ENCODE assay signal across 22 mouse cellular contexts in genomic region chr7:139017249-139017903, GRCm38 (mm10).
DNase-seq lines count a peak whose midpoint lies in the region; ATAC-seq and TF ChIP-seq lines count a peak whose summit lies in the region.
"Had no signal": no experiment of that assay in that cellular context is flagged by ENCODE, and none has a peak within 500 bp of the region (broad histone marks: within the 10 kb centered on the region; RNA-seq: fewer than 3 reads in every experiment).

No protein-coding gene starts in this region.

- H3K4me3 ChIP-seq in embryonic facial prominence, embryonic 13.5 days: no peak overlapping the region
- H3K4me3 ChIP-seq in embryonic facial prominence, embryonic 10.5 days: no peak overlapping the region
- H3K4me3 ChIP-seq in hindbrain, embryonic 16.5 days (ENCODE audit: low read length): no peak overlapping the region
- no peak overlapping the region for H3K4me3 ChIP-seq in hindbrain, embryonic 13.5 days
- no peak overlapping the region for H3K4me3 ChIP-seq in midbrain, embryonic 15.5 days
- H3K4me3 ChIP-seq: heart, adult 2 months; intestine, embryonic 15.5 days; neural tube, embryonic 12.5 days had no signal

- no peaks in the 10 kb centered on the region for H3K27me3 ChIP-seq in embryonic facial prominence, embryonic 13.5 days
- H3K27me3 ChIP-seq in embryonic facial prominence, embryonic 10.5 days (replicated peaks; ENCODE audit: low read depth, poor library complexity, severe bottlenecking): peaks cover 14% of the 10 kb centered on the region; the same call in 1 of the 2 replicates
- no peaks in the 10 kb centered on the region for H3K27me3 ChIP-seq in hindbrain, embryonic 16.5 days (replicated peaks; ENCODE audit: control insufficient read depth, insufficient read depth, low read length)
- no peaks in the 10 kb centered on the region for H3K27me3 ChIP-seq in hindbrain, embryonic 13.5 days
- no peaks in the 10 kb centered on the region for H3K27me3 ChIP-seq in midbrain, embryonic 15.5 days (replicated peaks)
- H3K27me3 ChIP-seq: intestine, embryonic 15.5 days; neural tube, embryonic 12.5 days had no signal

- no peaks in the 10 kb centered on the region for H3K9me3 ChIP-seq in embryonic facial prominence, embryonic 13.5 days
- no peaks in the 10 kb centered on the region for H3K9me3 ChIP-seq in embryonic facial prominence, embryonic 10.5 days
- H3K9me3 ChIP-seq in hindbrain, embryonic 16.5 days (ENCODE audit: control insufficient read depth, low read length): no peaks in the 10 kb centered on the region
- no peaks in the 10 kb centered on the region for H3K9me3 ChIP-seq in hindbrain, embryonic 13.5 days
- no peaks in the 10 kb centered on the region for H3K9me3 ChIP-seq in midbrain, embryonic 15.5 days
- H3K9me3 ChIP-seq: intestine, embryonic 15.5 days; neural tube, embryonic 12.5 days had no signal

- no peak for TF ChIP-seq POLR2A in brain, embryonic 14.5 days (IDR thresholded peaks at IDR 0.05; ENCODE audit: borderline replicate concordance, extremely low read depth, insufficient read depth, insufficient read length, poor library complexity, severe bottlenecking)

- TF ChIP-seq CTCF in brain, embryonic 14.5 days (IDR thresholded peaks at IDR 0.05; ENCODE audit: borderline replicate concordance, extremely low read depth, insufficient read depth, insufficient read length): no peak

- H3K36me3 ChIP-seq in embryonic facial prominence, embryonic 13.5 days: no peaks in the 10 kb centered on the region
- no peaks in the 10 kb centered on the region for H3K36me3 ChIP-seq in embryonic facial prominence, embryonic 10.5 days (replicated peaks)
- 0 out of 2 replicates have a peak, but pooled peaks cover 3% of the 10 kb centered on the region for H3K36me3 ChIP-seq in hindbrain, embryonic 16.5 days (ENCODE audit: control insufficient read depth, insufficient read depth, low read length)
- H3K36me3 ChIP-seq in hindbrain, embryonic 13.5 days: no peaks in the 10 kb centered on the region
- no peaks in the 10 kb centered on the region for H3K36me3 ChIP-seq in midbrain, embryonic 15.5 days (replicated peaks)
- H3K36me3 ChIP-seq: intestine, embryonic 15.5 days; neural tube, embryonic 12.5 days had no signal

- 0 out of 2 replicates have a peak overlapping the region, but pooled peaks have one; percentile 68 for H3K27ac ChIP-seq in embryonic facial prominence, embryonic 13.5 days
- H3K27ac ChIP-seq in embryonic facial prominence, embryonic 10.5 days (replicated peaks): no peak overlapping the region
- no peak overlapping the region for H3K27ac ChIP-seq in hindbrain, embryonic 16.5 days (ENCODE audit: low read depth, low read length)
- no peak overlapping the region for H3K27ac ChIP-seq in hindbrain, embryonic 13.5 days
- 0 out of 2 replicates have a peak overlapping the region, but pooled peaks have one; percentile 17 for H3K27ac ChIP-seq in midbrain, embryonic 15.5 days
- H3K27ac ChIP-seq: heart, adult 2 months; intestine, embryonic 15.5 days; liver, embryonic 14.5 days; neural tube, embryonic 12.5 days had no signal

- intact Hi-C loops in left cerebral cortex, postnatal 36 days (cut with DNase I): no loop called here

- peaks cover 51% of the 10 kb centered on the region for H3K4me1 ChIP-seq in embryonic facial prominence, embryonic 13.5 days
- peaks cover 29% of the 10 kb centered on the region for H3K4me1 ChIP-seq in embryonic facial prominence, embryonic 10.5 days
- H3K4me1 ChIP-seq in hindbrain, embryonic 16.5 days (ENCODE audit: control insufficient read depth, insufficient read depth, low read depth, low read length): peaks cover 6% of the 10 kb centered on the region
- H3K4me1 ChIP-seq in hindbrain, embryonic 13.5 days (replicated peaks): peaks cover 12% of the 10 kb centered on the region
- peaks cover 8% of the 10 kb centered on the region for H3K4me1 ChIP-seq in midbrain, embryonic 15.5 days
- H3K4me1 ChIP-seq: intestine, embryonic 15.5 days had no signal

- H3K4me2 ChIP-seq in embryonic facial prominence, embryonic 13.5 days: no peak overlapping the region
- no peak overlapping the region for H3K4me2 ChIP-seq in hindbrain, embryonic 16.5 days (ENCODE audit: low read length)
- H3K4me2 ChIP-seq in hindbrain, embryonic 13.5 days: no peak overlapping the region
- no peak overlapping the region for H3K4me2 ChIP-seq in midbrain, embryonic 15.5 days
- H3K4me2 ChIP-seq: intestine, embryonic 15.5 days; neural tube, embryonic 12.5 days had no signal

- DNase-seq in embryonic facial prominence, embryonic 10.5 days (ENCODE audit: low spot score): no peak
- DNase-seq in brain, embryonic 14.5 days (ENCODE audit: low read depth): peak; percentile 41
- DNase-seq in yolk sac, embryonic 10.5 days (ENCODE audit: low spot score): no peak
- DNase-seq in left cerebral cortex, postnatal 36 days (ENCODE audit: low spot score in 2 of 2): no peak
- DNase-seq: adrenal gland, postnatal 10 days; cerebellum, adult 11-12 months; cerebellum, postnatal 14 days; heart, adult 2 months; heart, postnatal 4 days; kidney, adult 9 months; kidney, postnatal 25 days; thymus, postnatal 25 days had no signal

- no peak overlapping the region for H3K9ac ChIP-seq in embryonic facial prominence, embryonic 13.5 days
- H3K9ac ChIP-seq in hindbrain, embryonic 16.5 days (ENCODE audit: low read depth, low read length): no peak overlapping the region
- no peak overlapping the region for H3K9ac ChIP-seq in hindbrain, embryonic 13.5 days
- no peak overlapping the region for H3K9ac ChIP-seq in midbrain, embryonic 15.5 days
- H3K9ac ChIP-seq: intestine, embryonic 15.5 days; liver, embryonic 14.5 days; neural tube, embryonic 12.5 days had no signal

- WGBS in embryonic facial prominence, embryonic 13.5 days: 67% methylated on average over 15 of the region's 15 CpGs
- 76% methylated on average over 15 of the region's 15 CpGs for WGBS in embryonic facial prominence, embryonic 10.5 days
- 60% methylated on average over 15 of the region's 15 CpGs for WGBS in hindbrain, embryonic 16.5 days
- WGBS in hindbrain, embryonic 13.5 days: 62% methylated on average over 15 of the region's 15 CpGs
- WGBS in midbrain, embryonic 15.5 days: 60% methylated on average over 15 of the region's 15 CpGs

- ATAC-seq in embryonic facial prominence, embryonic 13.5 days (ENCODE audit: insufficient number of reproducible peaks, insufficient read depth, low FRiP score, low TSS enrichment, low read depth): no peak
- peak; percentile 41; the same call in 1 of the 2 replicates for ATAC-seq in hindbrain, embryonic 16.5 days
- ATAC-seq in hindbrain, embryonic 13.5 days (ENCODE audit: low FRiP score): no peak
- peak; percentile 58; the same call in 1 of the 2 replicates for ATAC-seq in midbrain, embryonic 15.5 days (replicated peaks)
- ATAC-seq: activated CD4-positive, CD25-positive, alpha-beta regulatory T cell, adult 4 months; CD4-positive, CD25-positive, alpha-beta regulatory T cell, adult 4 months; intestine, embryonic 15.5 days; Patski had no signal

Comparison
In these comparisons a context has a peak if more than half of its experiments do, and no peak if none do; other contexts are left out.
1. ATAC-seq: peak in hindbrain, embryonic 16.5 days (single experiment) and midbrain, embryonic 15.5 days (single experiment); none in embryonic facial prominence, embryonic 13.5 days (single experiment) and hindbrain, embryonic 13.5 days (single experiment).
2. H3K27ac ChIP-seq: peak in embryonic facial prominence, embryonic 13.5 days (single experiment) and midbrain, embryonic 15.5 days (single experiment); none in embryonic facial prominence, embryonic 10.5 days (single experiment), hindbrain, embryonic 16.5 days (single experiment) and hindbrain, embryonic 13.5 days (single experiment).